Mouse (Mus musculus): ENCODE data around the gene Pde4a.
A peak's percentile ranks its signal among the peaks of the same experiment; 100 is the strongest.
"Not testable (repeated sequence)": the region's sequence is repeated elsewhere in the genome, so short reads cannot be mapped to it uniquely, and the experiment has no call there.

Pde4a gene

DNA sequence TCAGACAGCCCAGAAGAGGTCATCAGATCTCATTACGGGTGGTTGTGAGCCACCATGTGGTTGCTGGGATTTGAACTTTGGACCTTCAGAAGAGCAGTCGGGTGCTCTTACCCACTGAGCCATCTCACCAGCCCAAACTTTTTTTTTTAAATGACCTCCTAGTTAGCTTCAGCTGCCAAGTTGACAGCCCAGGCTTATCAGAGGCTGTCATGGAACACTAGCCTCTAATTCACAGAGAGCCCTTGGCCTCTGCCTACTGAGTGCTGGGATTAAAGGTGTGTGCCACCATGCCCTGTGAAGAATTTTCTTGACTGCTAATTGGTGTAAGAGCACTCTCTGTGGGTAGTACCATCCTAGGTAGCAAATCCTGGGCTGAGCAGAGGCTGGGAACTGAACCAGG is 58.0 kb downstream of the Pde4a start:
- DNase-seq = not testable (repeated sequence)

- DNase-seq = no peak
These were observed 58.4 kb downstream of the Pde4a start for GRCm38 (mm10) chr9:21223906-21224305.

- no peak for DNase-seq
These were observed 59.3 kb downstream of the Pde4a start for GRCm38 (mm10) chr9:21224576-21225414.

DNA sequence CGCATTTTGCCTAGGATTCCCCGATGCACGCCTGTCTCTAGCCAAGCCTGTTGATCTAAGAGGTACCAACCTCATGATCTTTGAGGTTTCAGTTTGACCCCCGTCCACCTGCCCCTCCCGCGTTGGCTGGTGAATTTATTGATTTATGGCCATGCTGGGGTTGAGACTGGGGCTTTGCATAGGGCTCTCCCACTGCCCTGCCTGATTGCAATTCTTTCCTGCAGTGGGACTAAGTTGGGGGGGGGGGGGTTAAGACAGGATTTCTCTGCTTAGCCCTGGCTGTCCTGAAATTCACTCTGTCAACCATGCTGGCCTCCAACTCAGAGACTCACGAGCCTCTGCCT is 59.9 kb downstream of the Pde4a start:
- DNase-seq = no peak

GRCm38 (mm10) chr9:21227342-21227741 is 61.8 kb downstream of the Pde4a start:
- DNase-seq = no peak

DNA sequence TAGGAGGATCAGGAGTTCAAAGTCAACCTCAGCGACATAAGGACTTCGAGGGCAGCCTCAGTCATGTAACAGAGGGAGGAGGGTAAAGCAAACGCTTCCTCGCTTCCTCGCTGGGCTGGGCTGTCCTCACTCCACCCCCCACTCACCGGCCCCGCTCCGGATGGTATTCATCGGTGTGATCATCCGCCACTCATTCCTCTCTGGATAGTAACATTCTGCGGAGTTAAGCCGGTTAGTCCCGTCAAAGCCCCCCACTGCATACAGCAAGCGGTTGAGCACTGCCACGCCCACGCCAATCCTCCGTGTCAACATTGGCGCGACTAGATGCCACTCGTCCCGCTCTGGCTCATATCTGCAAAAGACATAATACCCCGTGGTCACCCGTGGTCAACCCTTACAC is 66.0 kb downstream of the Pde4a start:
- peak; percentile 23 for DNase-seq

DNA sequence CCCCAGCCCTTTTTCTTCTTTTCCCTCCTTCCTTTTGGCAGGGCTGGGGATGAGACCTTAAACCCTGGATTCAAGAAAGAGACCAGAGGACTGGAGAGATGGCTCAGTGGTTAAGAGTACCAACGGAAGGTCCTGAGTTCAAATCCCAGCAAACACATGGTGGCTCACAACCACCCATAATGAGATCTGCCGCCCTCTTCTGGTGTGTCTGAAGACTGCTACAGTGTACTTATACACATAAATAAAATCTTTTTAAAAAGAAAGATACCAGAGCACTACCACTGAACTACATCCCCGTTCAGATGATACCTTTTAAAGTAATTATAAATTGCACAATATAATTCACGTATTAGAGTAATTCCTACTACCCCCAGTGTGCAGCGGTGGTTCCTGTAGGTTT is 67.4 kb downstream of the Pde4a start:
- DNase-seq = peak; percentile 11

DNA sequence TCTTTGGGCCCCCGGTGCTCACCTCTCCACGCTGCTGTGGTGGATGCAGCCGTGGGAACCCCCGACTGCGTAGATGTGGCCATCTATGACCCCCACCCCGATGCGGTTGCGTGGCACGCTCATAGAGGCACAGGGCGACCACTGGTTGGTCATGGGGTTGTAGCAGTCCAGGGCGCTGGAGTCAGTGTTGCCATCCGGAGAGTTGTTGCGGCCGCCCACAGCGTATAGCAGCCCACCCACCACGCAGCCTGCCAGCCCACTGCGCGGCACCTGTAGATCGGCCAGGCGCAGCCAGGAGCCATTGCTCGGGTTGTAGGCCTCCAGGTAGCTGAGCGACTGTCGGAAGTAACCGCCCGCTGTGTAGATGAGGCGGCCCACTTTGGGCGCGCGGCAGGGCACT is 67.9 kb downstream of the Pde4a start:
- DNase-seq = peak; percentile 34

DNA sequence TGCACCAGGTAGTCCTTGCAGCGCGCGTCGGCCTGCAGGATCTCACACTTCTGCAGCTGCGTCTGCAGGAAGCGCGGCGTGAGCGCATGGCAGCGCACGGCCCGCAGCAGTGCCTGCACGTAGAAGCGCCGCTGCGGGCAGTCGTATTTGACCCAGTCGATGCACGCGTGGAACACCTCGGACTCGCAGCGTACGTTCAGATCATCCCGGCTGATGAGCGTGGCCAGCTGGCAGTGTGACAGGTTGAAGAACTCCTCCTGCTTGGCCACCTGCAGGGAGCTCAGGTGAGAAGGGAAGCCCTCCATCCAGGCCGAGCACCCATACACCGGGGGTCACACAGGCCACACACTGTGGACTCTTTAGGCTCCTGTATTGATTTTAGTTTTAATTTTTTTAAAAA is 68.3 kb downstream of the Pde4a start:
- peak; percentile 54 for DNase-seq

DNA sequence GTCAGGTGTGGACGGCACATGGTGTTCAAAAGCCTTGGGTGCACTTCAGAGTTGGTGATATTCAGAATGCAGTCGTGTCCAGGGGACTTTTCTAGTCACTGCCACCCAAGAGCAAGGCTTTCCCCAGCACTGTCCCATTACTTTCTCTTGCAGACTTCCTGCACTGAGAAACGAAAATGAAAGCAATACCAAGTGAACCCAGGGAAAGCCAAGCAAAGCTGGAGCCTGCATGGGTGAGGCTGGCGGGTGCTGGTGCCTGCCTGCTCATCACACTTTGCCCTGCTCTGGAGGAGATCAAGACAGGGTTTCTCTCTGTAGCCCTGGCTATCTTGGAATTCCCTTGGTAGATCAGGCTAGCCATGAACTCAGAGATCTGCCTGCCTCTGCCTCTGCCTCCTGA is 69.8 kb downstream of the Pde4a start:
- DNase-seq = peak; percentile 5

- peak; percentile 48 for DNase-seq
These were observed 71.5 kb downstream of the Pde4a start for GRCm38 (mm10) chr9:21236991-21237367.

- DNase-seq = peak; percentile 69
These were observed 72.0 kb downstream of the Pde4a start for GRCm38 (mm10) chr9:21237368-21238003.

- DNase-seq = no peak
These were observed 72.7 kb downstream of the Pde4a start for GRCm38 (mm10) chr9:21238004-21238732.

- peak; percentile 83 for DNase-seq
These were observed 73.4 kb downstream of the Pde4a start, which contains the start of gene Keap1 for GRCm38 (mm10) chr9:21238733-21239464. Keap1 (minus strand) TSS chr9:21239361.

- DNase-seq = peak; percentile 53
These were observed 73.9 kb downstream of the Pde4a start for GRCm38 (mm10) chr9:21239465-21239848.

DNA sequence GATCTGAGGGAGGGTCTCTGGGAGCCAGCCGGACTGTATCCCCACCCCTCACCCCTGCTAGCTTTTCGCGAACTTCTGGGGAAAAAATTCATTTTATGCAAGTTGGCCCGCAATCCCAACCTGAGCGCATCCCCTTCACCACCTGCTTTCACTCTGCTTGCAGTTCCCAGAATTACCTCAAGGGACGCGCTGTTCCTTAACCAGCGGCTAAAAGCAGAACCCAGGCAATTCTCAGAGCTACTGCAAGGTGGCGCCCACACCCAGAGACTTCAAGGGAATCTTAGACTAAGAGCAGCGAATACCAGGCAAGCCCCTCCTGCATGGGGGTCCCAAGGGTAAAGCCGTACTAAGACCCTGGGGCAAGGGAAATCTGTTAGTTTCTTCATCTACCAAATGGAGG is 75.8 kb downstream of the Pde4a start:
- DNase-seq = peak; percentile 83

DNA sequence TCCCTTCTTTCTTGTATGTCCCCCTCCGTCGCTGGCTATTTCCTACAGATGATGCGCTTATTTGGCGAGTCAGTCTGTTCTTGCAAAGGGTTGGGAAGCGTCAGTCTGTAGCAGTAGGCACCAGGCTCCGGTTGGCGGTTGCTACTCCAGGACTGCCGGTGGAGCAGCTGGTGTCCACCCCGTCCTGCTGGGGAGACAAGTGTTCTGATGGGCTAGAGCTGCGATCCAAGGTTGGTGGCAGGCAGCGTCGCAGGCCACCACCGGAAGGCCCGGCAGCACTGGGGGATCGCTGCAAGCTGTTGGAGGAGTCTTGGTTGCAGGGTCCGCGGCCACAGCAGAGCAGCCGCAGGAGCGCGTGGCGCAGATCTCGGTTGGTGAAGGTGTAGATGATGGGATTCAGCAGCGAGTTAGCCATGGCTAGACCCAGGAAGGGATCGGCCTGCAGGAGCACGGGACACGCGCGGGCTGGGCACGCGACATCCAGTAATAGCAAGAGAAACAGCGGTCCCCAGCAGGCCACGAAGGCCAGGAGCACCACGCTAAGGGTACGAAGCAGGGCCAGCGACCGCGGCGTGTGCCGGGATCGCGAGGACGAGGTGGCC is 78.4 kb downstream of the Pde4a start:
- peak; percentile 92 for DNase-seq

- peak; percentile 83 for DNase-seq
These were observed 79.1 kb downstream of the Pde4a start for GRCm38 (mm10) chr9:21244428-21245112.

DNA sequence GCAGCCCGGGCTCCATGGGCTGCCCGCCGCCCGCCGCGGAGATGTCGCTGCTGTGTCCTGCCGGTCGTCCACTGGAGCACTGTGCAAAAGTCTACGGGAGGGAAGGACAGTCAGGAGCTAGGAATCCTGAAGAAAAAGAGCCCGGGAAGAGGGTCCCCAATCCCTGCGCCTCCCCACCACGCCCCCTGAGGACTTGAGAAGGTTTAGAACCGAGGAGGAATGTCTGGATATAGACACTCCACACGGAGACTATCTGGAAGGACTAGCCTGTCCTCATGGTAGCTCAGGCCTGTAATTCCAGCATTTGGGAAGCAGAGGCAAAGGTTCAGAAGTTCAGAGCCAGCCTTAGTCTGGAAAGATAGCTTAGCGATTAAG is 79.6 kb downstream of the Pde4a start:
- DNase-seq = no peak

DNA sequence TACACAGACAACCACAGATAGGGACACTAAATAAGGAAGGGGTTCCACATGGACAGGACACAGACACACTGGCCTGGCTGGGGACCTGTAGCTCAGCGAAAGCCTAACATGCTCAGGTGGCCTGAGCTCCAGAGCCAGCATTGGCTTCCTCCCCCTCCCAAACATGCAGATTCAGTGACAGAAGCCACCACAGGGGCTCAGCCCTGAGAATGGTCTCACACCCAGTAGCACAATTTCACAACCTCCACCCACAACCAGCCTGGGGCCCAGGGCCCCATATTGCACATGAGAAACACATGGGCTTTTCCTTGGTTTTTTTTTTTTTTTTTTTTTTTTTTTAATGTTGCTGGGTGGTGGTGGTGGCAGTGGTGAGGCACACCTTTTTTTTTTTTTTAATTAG is 80.8 kb downstream of the Pde4a start:
- no peak for DNase-seq

DNA sequence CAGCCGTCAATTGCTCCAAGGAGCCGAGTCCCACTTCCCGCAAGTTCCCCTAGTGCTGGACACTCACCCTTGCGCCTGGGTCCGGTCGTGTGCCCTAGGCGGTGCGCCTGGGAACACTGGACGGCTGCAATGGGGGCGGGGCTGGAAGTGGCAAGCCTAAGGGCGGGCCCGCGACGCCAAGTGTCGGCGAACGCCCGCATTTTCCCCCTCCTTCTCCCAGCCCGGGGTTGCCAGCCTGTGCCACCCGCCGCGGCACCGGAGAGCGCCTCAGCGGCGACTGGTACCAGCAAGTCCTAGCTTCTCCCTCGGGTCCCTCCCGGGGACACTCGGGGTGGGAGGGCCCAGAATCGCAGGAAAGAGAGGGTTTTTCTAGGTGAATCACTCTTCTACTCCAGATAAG is 82.8 kb downstream of the Pde4a start, which contains the start of gene S1pr5:
TSS of gene S1pr5 (minus strand) at position 118 of the 400 bp plus-strand sequence.
- DNase-seq = no peak

Measured in cerebellum, adult 9-11 months (tissue).